Mouse (Mus musculus) layer of hippocampus, adult 11-12 months (tissue): ENCODE measurements at regions not wholly inside any gene's neighbourhood (a gene's known extent, or its start where the extent isn't known, plus 50 kb on each side); places are given as distances from the start of the nearest gene placed in this dataset.
A peak's percentile ranks its signal among the peaks of the same experiment; 100 is the strongest.

ENCODE experiments used
- DNase-seq: peaks from one replicate; pipeline ENCODE4 v3.0.0; 2022; ENCODE audit warnings: low spot score

- no peak for DNase-seq
Observed at GRCm38 (mm10) chr15:89940591-89940990, 98.9 kb upstream of the Syt10 start.

- DNase-seq, result no peak
Observed at GRCm38 (mm10) chr15:89932370-89932769, 90.7 kb upstream of the Syt10 start.

GRCm38 (mm10) chr15:89915587-89915986, 73.9 kb upstream of the Syt10 start:
- DNase-seq, result no peak

- no peak for DNase-seq
Observed at GRCm38 (mm10) chr15:89903057-89903456, 61.4 kb upstream of the Syt10 start.

- peak; percentile 26 for DNase-seq
Observed at GRCm38 (mm10) chr15:89893668-89894067, 52.0 kb upstream of the Syt10 start.
